In the genomic region with DNA sequence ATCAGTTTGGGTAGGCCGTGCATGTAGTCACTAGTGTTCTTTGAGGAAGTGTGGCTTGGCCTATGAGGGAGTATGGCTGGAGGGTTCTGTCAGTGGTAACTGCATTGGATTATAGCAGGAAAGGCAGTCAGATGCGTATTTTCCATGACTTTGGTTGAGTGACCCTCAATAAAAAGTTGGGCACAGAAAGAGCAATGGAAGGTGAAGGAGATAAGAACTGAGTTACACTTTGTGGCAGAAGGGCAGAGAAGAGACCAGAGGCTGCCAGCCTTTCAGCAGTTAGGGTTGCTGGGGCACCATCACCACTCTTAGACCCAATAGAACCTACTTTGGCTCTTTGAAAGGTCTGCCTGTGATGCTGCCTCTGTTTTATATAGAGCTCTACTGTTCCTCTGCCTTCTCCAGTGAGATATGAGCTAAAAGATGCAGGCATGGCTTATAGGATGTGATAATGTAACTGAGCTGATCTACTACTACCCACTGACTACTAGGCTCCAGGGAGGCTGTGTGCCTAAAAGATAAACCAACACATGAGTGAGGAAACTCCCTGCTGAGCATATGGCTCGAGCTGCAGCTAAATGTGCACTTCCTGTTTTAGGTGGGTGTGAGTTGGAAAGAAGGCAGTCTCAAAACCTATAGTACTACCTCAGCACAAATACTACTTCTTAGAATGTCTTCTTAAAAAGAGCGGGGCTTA, we compare ENCODE assay signal across 14 mouse cellular contexts. TPM values are rescaled to one million over a fixed set of nuclear protein-coding genes. Genes with fewer than 3 reads are reported as not detected.
A peak's percentile ranks its signal among the peaks of the same experiment; 100 is the strongest.
DNase-seq lines count a peak whose midpoint lies in the region; ATAC-seq and TF ChIP-seq lines count a peak whose summit lies in the region.
"Had no signal": no experiment of that assay in that cellular context is flagged by ENCODE, and none has a peak within 500 bp of the region (broad histone marks: within the 10 kb centered on the region; RNA-seq: fewer than 3 reads in every experiment).

No protein-coding gene starts in this region.

- H3K4me2 ChIP-seq in forebrain, embryonic 14.5 days (ENCODE audit: low read length) = no peak overlapping the region
- H3K4me2 ChIP-seq: forebrain, embryonic 15.5 days; hindbrain, embryonic 13.5 days; kidney, embryonic 15.5 days had no signal

- H3K4me1 ChIP-seq in kidney, adult 2 months (ENCODE audit: control insufficient read depth, insufficient read depth, low read length) = no peaks in the 10 kb centered on the region
- no peaks in the 10 kb centered on the region for H3K4me1 ChIP-seq in forebrain, embryonic 14.5 days (ENCODE audit: control insufficient read depth, insufficient read depth, low read length)
- H3K4me1 ChIP-seq: forebrain, embryonic 15.5 days; hindbrain, embryonic 13.5 days; kidney, embryonic 15.5 days had no signal

- WGBS in kidney, adult 2 months = 76% methylated on average over 4 of the region's 4 CpGs
- 75% methylated on average over 4 of the region's 4 CpGs for WGBS in forebrain, embryonic 14.5 days

- no peak for TF ChIP-seq POLR2A in kidney, adult 2 months (IDR thresholded peaks at IDR 0.05; ENCODE audit: low read depth, low read length)

- TF ChIP-seq CTCF in kidney, adult 2 months (conservative IDR thresholded peaks at IDR 0.05; ENCODE audit: insufficient read depth, insufficient read length, low read depth, low read length) = no peak

- H3K27ac ChIP-seq in kidney, adult 2 months (ENCODE audit: insufficient read depth, low read depth, low read length) = no peak overlapping the region
- H3K27ac ChIP-seq in forebrain, embryonic 14.5 days (ENCODE audit: low read depth, low read length) = no peak overlapping the region
- H3K27ac ChIP-seq: forebrain, embryonic 15.5 days; hindbrain, embryonic 13.5 days; kidney, embryonic 15.5 days had no signal

- H3K9me3 ChIP-seq in forebrain, embryonic 14.5 days (replicated peaks; ENCODE audit: control insufficient read depth, low read length) = no peaks in the 10 kb centered on the region
- H3K9me3 ChIP-seq: forebrain, embryonic 15.5 days; hindbrain, embryonic 13.5 days; kidney, embryonic 15.5 days had no signal

- intact Hi-C loops in left cerebral cortex, postnatal 10 days (cut with DNase I) = no loop called here

- no peak for ATAC-seq in forebrain, embryonic 14.5 days
- ATAC-seq: forebrain, embryonic 15.5 days; lung, postnatal 0 days; midbrain, embryonic 16.5 days had no signal

- peak; percentile 22 to 27 for DNase-seq in left cerebral cortex, adult 18-20 months (ENCODE audit: low spot score in 2 of 2)
- DNase-seq in left cerebral cortex, postnatal 10 days (ENCODE audit: extremely low spot score in 1 of 2, low spot score in 2 of 2) = no peak
- peak; percentile 28 for DNase-seq in c-Kit-positive CD71-negative TER-119-negative erythroid progenitor cells, embryonic 14.5 days (ENCODE audit: low read depth)
- DNase-seq in liver = peak; percentile 68
- peak; percentile 33 for DNase-seq in right cerebral cortex, postnatal 25 days
- no peak for DNase-seq in kidney, adult 2 months
- no peak for DNase-seq in kidney, postnatal 10 days
- no peak for DNase-seq in forebrain, embryonic 14.5 days (ENCODE audit: low spot score)
- DNase-seq: cerebellum, adult 11 months had no signal

- no peak overlapping the region for H3K4me3 ChIP-seq in kidney, adult 2 months (ENCODE audit: insufficient read depth, low read depth, low read length)
- H3K4me3 ChIP-seq in forebrain, embryonic 14.5 days (ENCODE audit: low read depth, low read length) = no peak overlapping the region
- H3K4me3 ChIP-seq: forebrain, embryonic 15.5 days; hindbrain, embryonic 13.5 days; kidney, embryonic 15.5 days had no signal

- H3K9ac ChIP-seq in forebrain, embryonic 14.5 days (ENCODE audit: low read length) = no peak overlapping the region
- H3K9ac ChIP-seq: forebrain, embryonic 15.5 days; hindbrain, embryonic 13.5 days; kidney, embryonic 15.5 days had no signal

- no peaks in the 10 kb centered on the region for H3K27me3 ChIP-seq in kidney, adult 2 months (replicated peaks; ENCODE audit: control insufficient read depth, insufficient read depth, low read length)
- H3K27me3 ChIP-seq in forebrain, embryonic 14.5 days (replicated peaks; ENCODE audit: control insufficient read depth, insufficient read depth, low read length) = no peaks in the 10 kb centered on the region
- H3K27me3 ChIP-seq: forebrain, embryonic 15.5 days; hindbrain, embryonic 13.5 days; kidney, embryonic 15.5 days had no signal

- no peaks in the 10 kb centered on the region for H3K36me3 ChIP-seq in kidney, adult 2 months (ENCODE audit: control insufficient read depth, insufficient read depth, low read length)
- no peaks in the 10 kb centered on the region for H3K36me3 ChIP-seq in forebrain, embryonic 14.5 days (ENCODE audit: control insufficient read depth, insufficient read depth, low read length)
- H3K36me3 ChIP-seq: forebrain, embryonic 15.5 days; hindbrain, embryonic 13.5 days; kidney, embryonic 15.5 days had no signal

RNA-seq across cellular contexts. Expression of gene Epm2a, which starts 19.9 kb away (rescaled TPM):
- 10 to 100 TPM; 35.1 to 35.8 TPM for total RNA-seq in left cerebral cortex, adult 18-20 months (2021)
- 10 to 100 TPM; 29.3 to 32.8 TPM for total RNA-seq in left cerebral cortex, postnatal 10 days (2021)
- polyA plus RNA-seq in kidney, adult 2 months (2012; rRNA removed) = 6.5 and 7.5 TPM in 2 replicates
- 1.0 and 1.1 TPM in 2 replicates for polyA plus RNA-seq in forebrain, embryonic 14.5 days (2014; fragmentation: Nextera tagmentation; extraction: Ambion mirVana)

RNA-seq across cellular contexts. Expression of gene Fbxo30, which starts 42.2 kb away (rescaled TPM):
- 10 to 100 TPM; 10.4 TPM for total RNA-seq in left cerebral cortex, adult 18-20 months (2021)
- total RNA-seq in left cerebral cortex, postnatal 10 days (2021) = 10 to 100 TPM; 11.9 to 13.3 TPM
- polyA plus RNA-seq in kidney, adult 2 months (2012; rRNA removed) = 2.2 and 3.0 TPM in 2 replicates
- polyA plus RNA-seq in forebrain, embryonic 14.5 days (2014; fragmentation: Nextera tagmentation; extraction: Ambion mirVana) = 15.1 and 16.4 TPM in 2 replicates

Comparison
In these comparisons a context has a peak if more than half of its experiments do, and no peak if none do; other contexts are left out.
1. DNase-seq: peak in left cerebral cortex, adult 18-20 months (2 of 2), c-Kit-positive CD71-negative TER-119-negative erythroid progenitor cells, embryonic 14.5 days (single experiment), liver (single experiment) and right cerebral cortex, postnatal 25 days (single experiment); none in left cerebral cortex, postnatal 10 days (0 of 2), kidney, adult 2 months (single experiment), kidney, postnatal 10 days (single experiment) and forebrain, embryonic 14.5 days (single experiment).